Mouse (Mus musculus): ENCODE measurements around the gene Raver1. TPM values are rescaled to one million over a fixed set of nuclear protein-coding genes. Genes with fewer than 3 reads are reported as not detected.

The Raver1 gene
- polyA plus RNA-seq, 1 experiment: 90.8 TPM

DNA sequence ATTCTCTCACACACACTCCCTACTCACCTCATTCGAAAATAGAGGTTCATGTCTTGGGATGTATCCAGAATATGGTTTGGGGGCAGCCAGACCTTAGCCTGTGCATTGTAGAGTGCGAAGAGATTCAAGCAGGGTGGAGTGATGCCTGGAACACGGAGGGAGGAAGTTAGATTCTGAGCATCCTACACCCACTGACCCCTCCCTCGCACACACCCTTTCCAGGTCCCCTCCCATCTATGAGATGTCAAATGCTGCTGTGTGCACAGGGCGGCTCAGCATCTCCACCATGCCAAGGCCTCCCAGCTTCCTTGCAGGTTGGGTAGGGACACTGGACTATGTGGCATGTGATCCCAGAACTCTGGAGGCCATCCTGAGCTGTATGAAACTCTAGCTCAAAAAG, 33.0 kb upstream of the Raver1 start:
- Histone ChIP-seq H3K36me3 (ENCODE audit: control insufficient read depth, insufficient read depth, low read length) (peaks cover 52% of the 10 kb centered on the region), H3K27me3 (ENCODE audit: control insufficient read depth, insufficient read depth, low read length) (no peaks in the 10 kb centered on the region), H3K4me3 (ENCODE audit: low read depth, low read length) (no peak overlapping the region), H3K27ac (ENCODE audit: insufficient read depth, low read depth, low read length) (no peak overlapping the region), H3K4me1 (ENCODE audit: control insufficient read depth, insufficient read depth, insufficient read length, low read length) (no peaks in the 10 kb centered on the region)
- no peak for TF ChIP-seq CTCF (IDR thresholded peaks at IDR 0.05; ENCODE audit: extremely low read depth, insufficient read length, insufficient replicate concordance, low read depth, low read length)
- no peak for TF ChIP-seq POLR2A (IDR thresholded peaks at IDR 0.05; ENCODE audit: low read depth, low read length)
- WGBS: 84% methylated on average over 5 of the region's 5 CpGs

DNA sequence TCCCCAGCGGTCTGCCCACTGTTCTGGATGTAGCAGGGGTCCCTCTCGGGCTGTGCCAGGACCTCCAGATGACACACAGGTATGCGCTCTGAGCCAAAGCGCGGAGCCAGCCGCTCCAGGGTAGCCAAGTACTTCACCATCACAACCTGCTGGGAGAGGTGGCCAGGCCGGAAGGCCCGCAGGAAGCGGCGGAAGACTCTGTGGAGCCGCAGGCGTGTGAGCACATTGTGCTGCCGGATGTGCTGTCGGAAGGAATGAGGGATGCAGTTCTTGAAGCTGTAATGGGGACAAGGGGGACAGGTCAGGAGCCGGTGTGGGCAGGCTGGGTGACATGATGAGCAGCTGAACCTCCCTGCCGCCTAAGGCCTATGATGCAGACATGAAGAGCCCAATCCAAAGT, 29.7 kb upstream of the Raver1 start:
- Histone ChIP-seq H3K36me3 (ENCODE audit: control insufficient read depth, insufficient read depth, low read length) (peaks cover 41% of the 10 kb centered on the region), H3K27ac (ENCODE audit: insufficient read depth, low read depth, low read length) (no peak overlapping the region), H3K27me3 (ENCODE audit: control insufficient read depth, insufficient read depth, low read length) (no peaks in the 10 kb centered on the region), H3K4me1 (ENCODE audit: control insufficient read depth, insufficient read depth, insufficient read length, low read length) (no peaks in the 10 kb centered on the region), H3K4me3 (ENCODE audit: low read depth, low read length) (no peak overlapping the region)
- WGBS: 93% methylated on average over 16 of the region's 16 CpGs
- TF ChIP-seq POLR2A (IDR thresholded peaks at IDR 0.05; ENCODE audit: low read depth, low read length) (no peak), CTCF (IDR thresholded peaks at IDR 0.05; ENCODE audit: extremely low read depth, insufficient read length, insufficient replicate concordance, low read depth, low read length) (no peak)

DNA sequence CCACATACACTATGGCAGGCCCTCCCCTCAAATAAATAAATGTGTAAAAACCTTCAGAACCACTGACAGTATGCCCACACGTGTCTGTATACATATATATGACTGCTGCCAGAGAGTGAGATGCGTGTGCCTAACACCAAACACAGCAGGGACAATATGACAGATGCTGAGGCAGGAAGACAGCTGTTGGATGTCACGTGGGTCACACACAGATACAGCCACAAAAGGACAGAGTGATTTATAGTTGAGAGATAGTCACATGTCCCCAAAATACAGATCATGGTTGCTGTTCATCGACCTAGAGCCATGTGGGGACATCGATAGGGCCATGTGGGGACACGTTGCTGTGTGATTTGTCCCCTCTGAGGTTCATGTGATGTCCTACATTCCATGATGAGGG, 25.3 kb upstream of the Raver1 start:
- no peak for TF ChIP-seq CTCF (IDR thresholded peaks at IDR 0.05; ENCODE audit: extremely low read depth, insufficient read length, insufficient replicate concordance, low read depth, low read length)
- no peak for TF ChIP-seq POLR2A (IDR thresholded peaks at IDR 0.05; ENCODE audit: low read depth, low read length)
- no peak overlapping the region for H3K27ac ChIP-seq (ENCODE audit: insufficient read depth, low read depth, low read length)
- WGBS: 76% methylated on average over 6 of the region's 6 CpGs
- no peak overlapping the region for H3K4me3 ChIP-seq (ENCODE audit: low read depth, low read length)
- peaks cover 18% of the 10 kb centered on the region for H3K36me3 ChIP-seq (ENCODE audit: control insufficient read depth, insufficient read depth, low read length)
- H3K4me1 ChIP-seq (ENCODE audit: control insufficient read depth, insufficient read depth, insufficient read length, low read length): no peaks in the 10 kb centered on the region
- no peaks in the 10 kb centered on the region for H3K27me3 ChIP-seq (ENCODE audit: control insufficient read depth, insufficient read depth, low read length)

DNA sequence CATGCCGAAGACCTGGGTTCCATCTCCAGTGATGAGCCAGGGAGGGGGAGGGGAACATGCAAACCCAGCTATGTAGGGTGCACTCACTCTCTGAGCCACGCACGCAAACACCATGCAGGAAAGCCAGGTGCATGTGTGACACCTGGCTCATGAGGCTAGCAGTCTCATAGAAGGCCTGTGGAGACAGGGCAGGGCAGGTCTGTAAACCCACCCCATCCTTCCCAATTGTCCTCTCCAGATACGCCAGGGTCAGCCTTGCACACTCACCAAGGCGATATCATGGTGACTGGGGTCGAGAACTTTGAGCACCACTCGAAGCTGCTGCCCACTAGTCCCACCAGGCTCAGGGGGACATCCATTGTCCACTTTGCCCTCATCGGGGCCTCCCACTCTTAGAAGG, 23.3 kb upstream of the Raver1 start:
- Histone ChIP-seq H3K27ac (ENCODE audit: insufficient read depth, low read depth, low read length) (no peak overlapping the region), H3K4me3 (ENCODE audit: low read depth, low read length) (no peak overlapping the region), H3K36me3 (ENCODE audit: control insufficient read depth, insufficient read depth, low read length) (peaks cover 10% of the 10 kb centered on the region), H3K27me3 (ENCODE audit: control insufficient read depth, insufficient read depth, low read length) (no peaks in the 10 kb centered on the region), H3K4me1 (ENCODE audit: control insufficient read depth, insufficient read depth, insufficient read length, low read length) (no peaks in the 10 kb centered on the region)
- WGBS: 90% methylated on average over 8 of the region's 8 CpGs
- TF ChIP-seq CTCF (IDR thresholded peaks at IDR 0.05; ENCODE audit: extremely low read depth, insufficient read length, insufficient replicate concordance, low read depth, low read length) (no peak), POLR2A (IDR thresholded peaks at IDR 0.05; ENCODE audit: low read depth, low read length) (no peak)

DNA sequence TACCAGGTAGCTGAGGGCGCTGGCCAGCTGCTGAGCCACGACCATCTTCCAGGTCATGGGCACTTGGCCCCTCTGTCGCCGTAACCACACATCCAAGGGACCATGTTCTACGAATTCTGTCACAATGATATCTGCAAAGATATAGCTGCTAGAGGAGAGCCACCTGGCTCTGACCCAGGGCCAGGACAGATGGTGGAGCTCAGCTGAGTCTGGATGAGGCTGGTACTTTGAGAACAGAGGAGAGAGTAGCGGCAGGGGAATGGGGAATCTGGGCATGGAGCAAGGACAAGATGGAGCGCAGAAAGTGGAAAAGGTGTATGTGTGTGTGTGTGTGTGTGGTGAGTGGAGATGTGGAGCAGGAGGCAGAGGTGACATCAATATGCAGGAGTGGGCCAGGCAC, 22.4 kb upstream of the Raver1 start:
- H3K27me3 ChIP-seq (ENCODE audit: control insufficient read depth, insufficient read depth, low read length): no peaks in the 10 kb centered on the region
- H3K27ac ChIP-seq (ENCODE audit: insufficient read depth, low read depth, low read length): no peak overlapping the region
- H3K4me3 ChIP-seq (ENCODE audit: low read depth, low read length): no peak overlapping the region
- no peak for TF ChIP-seq CTCF (IDR thresholded peaks at IDR 0.05; ENCODE audit: extremely low read depth, insufficient read length, insufficient replicate concordance, low read depth, low read length)
- no peak for TF ChIP-seq POLR2A (IDR thresholded peaks at IDR 0.05; ENCODE audit: low read depth, low read length)
- H3K36me3 ChIP-seq (ENCODE audit: control insufficient read depth, insufficient read depth, low read length): peaks cover 8% of the 10 kb centered on the region
- 89% methylated on average over 7 of the region's 7 CpGs for WGBS
- H3K4me1 ChIP-seq (ENCODE audit: control insufficient read depth, insufficient read depth, insufficient read length, low read length): no peaks in the 10 kb centered on the region

DNA sequence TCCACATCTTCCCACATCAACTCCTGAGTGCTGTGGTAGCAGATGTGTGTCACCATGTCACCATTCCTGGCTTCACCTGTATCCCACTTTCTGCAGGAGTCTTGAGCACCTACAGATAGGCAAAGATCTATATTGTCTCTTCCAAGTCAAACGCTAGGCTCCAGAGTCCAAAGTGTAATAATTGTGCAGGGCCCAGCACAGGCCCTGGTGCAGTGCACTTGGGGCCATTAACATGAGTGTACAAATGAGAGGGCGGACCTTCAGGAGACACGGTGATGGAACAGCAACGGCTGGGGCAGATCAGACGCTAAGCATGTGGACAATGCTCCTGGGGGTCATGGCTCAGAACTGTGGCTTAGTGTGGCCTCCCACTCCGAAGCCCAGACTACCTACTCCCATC, 21.9 kb upstream of the Raver1 start:
- 53% methylated on average over 6 of the region's 6 CpGs for WGBS

DNA sequence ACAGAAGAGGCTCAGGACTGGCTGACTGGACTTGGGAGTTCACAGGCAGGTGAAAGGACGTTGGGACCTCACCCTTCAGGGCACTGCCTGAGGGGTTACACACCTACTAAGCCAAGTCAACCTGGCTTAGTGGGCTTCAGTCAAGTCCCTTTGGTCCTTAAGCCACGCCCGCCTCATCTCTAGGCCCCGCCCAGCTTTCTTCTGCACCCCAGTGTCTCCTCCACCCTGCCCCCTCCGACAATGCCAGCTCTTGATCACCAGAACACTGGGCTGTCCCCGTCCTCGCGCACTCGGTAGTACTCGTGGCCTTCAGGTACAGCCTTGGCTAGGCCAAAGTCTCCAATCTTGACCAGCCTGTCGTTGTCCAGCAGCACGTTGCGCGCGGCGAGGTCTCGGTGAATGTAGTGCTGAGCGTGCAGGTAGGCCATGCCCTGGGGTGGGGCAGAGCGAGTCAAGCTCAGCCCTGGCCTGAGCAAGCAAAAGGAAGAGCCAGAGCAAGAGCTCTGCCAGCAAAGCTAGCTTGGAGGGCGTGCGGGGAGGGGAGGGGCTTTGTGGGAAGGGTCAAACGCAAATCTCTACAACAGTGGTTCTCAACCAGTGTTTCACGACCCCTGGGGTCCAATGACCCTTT, 15.9 kb upstream of the Raver1 start:
- TF ChIP-seq POLR2A (IDR thresholded peaks at IDR 0.05; ENCODE audit: low read depth, low read length) (no peak), CTCF (IDR thresholded peaks at IDR 0.05; ENCODE audit: extremely low read depth, insufficient read length, insufficient replicate concordance, low read depth, low read length) (no peak)
- Histone ChIP-seq H3K4me1 (ENCODE audit: control insufficient read depth, insufficient read depth, insufficient read length, low read length) (no peaks in the 10 kb centered on the region), H3K27ac (ENCODE audit: insufficient read depth, low read depth, low read length) (no peak overlapping the region), H3K4me3 (ENCODE audit: low read depth, low read length) (no peak overlapping the region), H3K36me3 (ENCODE audit: control insufficient read depth, insufficient read depth, low read length) (peaks cover 18% of the 10 kb centered on the region), H3K27me3 (ENCODE audit: control insufficient read depth, insufficient read depth, low read length) (no peaks in the 10 kb centered on the region)
- WGBS: 67% methylated on average over 23 of the region's 23 CpGs

More for the DNA sequence above, 21.9 kb upstream of the Raver1 start:
- H3K27me3 ChIP-seq (ENCODE audit: control insufficient read depth, insufficient read depth, low read length): no peaks in the 10 kb centered on the region
- no peak for TF ChIP-seq CTCF (IDR thresholded peaks at IDR 0.05; ENCODE audit: extremely low read depth, insufficient read length, insufficient replicate concordance, low read depth, low read length)
- TF ChIP-seq POLR2A (IDR thresholded peaks at IDR 0.05; ENCODE audit: low read depth, low read length): no peak
- no peak overlapping the region for H3K27ac ChIP-seq (ENCODE audit: insufficient read depth, low read depth, low read length)
- no peak overlapping the region for H3K4me3 ChIP-seq (ENCODE audit: low read depth, low read length)
- no peaks in the 10 kb centered on the region for H3K4me1 ChIP-seq (ENCODE audit: control insufficient read depth, insufficient read depth, insufficient read length, low read length)
- H3K36me3 ChIP-seq (ENCODE audit: control insufficient read depth, insufficient read depth, low read length): peaks cover 10% of the 10 kb centered on the region
